Mouse (Mus musculus) intestine, embryonic 16.5 days (tissue): ENCODE measurements around the gene Tnfrsf1a. TPM values are rescaled to one million over a fixed set of nuclear protein-coding genes. Genes with fewer than 3 reads are reported as not detected.
"Not testable (repeated sequence)": the region's sequence is repeated elsewhere in the genome, so short reads cannot be mapped to it uniquely, and the experiment has no call there.

Source experiments
- ATAC-seq: fragments of 200-750 bp; cut with Nextera tagmentation; 2 replicates; pipeline ENCODE4 v1.8.0; 2017; ENCODE audit warnings: moderate TSS enrichment, moderate library complexity
- H3K27ac ChIP-seq: fragments of 300-500 bp; sonication (generic); 2 replicates; pipeline ENCODE4 v1.5.1; 2014; ENCODE audit warnings: mild to moderate bottlenecking, low read length
- H3K27me3 ChIP-seq: fragments of 300-500 bp; sonication (generic); replicated peaks from 2 replicates; pipeline ENCODE4 v1.6.1; 2014; ENCODE audit warnings: low read length, control low read depth, mixed read lengths; ENCODE audit not compliant: control insufficient read depth, insufficient read depth
- H3K36me3 ChIP-seq: fragments of 300-500 bp; sonication (generic); 2 replicates; pipeline ENCODE4 v1.6.1; 2014; ENCODE audit warnings: low read length, control low read depth; ENCODE audit not compliant: control insufficient read depth, insufficient read depth
- H3K4me1 ChIP-seq: fragments of 300-500 bp; sonication (generic); 2 replicates; pipeline ENCODE4 v1.6.1; 2014; ENCODE audit warnings: low read length, control low read depth, mixed read lengths; ENCODE audit not compliant: control insufficient read depth, insufficient read depth
- H3K4me2 ChIP-seq: fragments of 300-500 bp; sonication (generic); 2 replicates; pipeline ENCODE4 v1.6.1; 2014; ENCODE audit warnings: low read depth, low read length, control low read depth
- H3K4me3 ChIP-seq: fragments of 300-500 bp; sonication (generic); 2 replicates; pipeline ENCODE4 v1.5.1; 2014; ENCODE audit warnings: mild to moderate bottlenecking, low read length
- H3K9ac ChIP-seq: fragments of 300-500 bp; sonication (generic); 2 replicates; pipeline ENCODE4 v1.6.1; 2014; ENCODE audit warnings: low read depth, low read length
- H3K9me3 ChIP-seq: fragments of 300-500 bp; sonication (generic); 2 replicates; pipeline ENCODE4 v1.6.1; 2016; ENCODE audit warnings: low read length, control low read depth; ENCODE audit not compliant: control insufficient read depth
- WGBS: fragments of 180-500 bp; shearing (Covaris S2); extraction: QIAGEN DNeasy Blood & Tissue Kit; methylation state at CpG from one replicate; pipeline ENCODE4 v1.1.7; 2014; 5-methylcytosine and 5-hydroxymethylcytosine counted together
- polyA plus RNA-seq: library from polyadenylated mRNA; unstranded; fragments of >200 nt; fragmentation: Nextera tagmentation; extraction: Ambion mirVana; gene quantifications from 2 replicates; pipeline ENCODE4 v1.2.1, GENCODE M21; 2015

Tnfrsf1a gene
- polyA plus RNA-seq = 90.0 and 95.3 TPM in 2 replicates

- Histone ChIP-seq H3K9ac (peak within 1 kb of the TSS; percentile 93), H3K4me2 (peak within 1 kb of the TSS; percentile 94), H3K9me3 (no peaks in the 10 kb centered on the region), H3K27ac (peak within 1 kb of the TSS; percentile 93), H3K4me1 (peaks cover 66% of the 10 kb centered on the region), H3K36me3 (no peaks in the 10 kb centered on the region), H3K4me3 (peak within 1 kb of the TSS; percentile 68), H3K27me3 (no peaks in the 10 kb centered on the region)
- ATAC-seq = peak; percentile 6
- 10% methylated on average over 22 of the region's 22 CpGs for whole genome bisulfite sequencing
Measured at GRCm38 (mm10) chr6:125348721-125349574, at the start of gene Tnfrsf1a. Tnfrsf1a (plus strand) TSS chr6:125349362.

GRCm38 (mm10) chr6:125300982-125301381 lies 48.2 kb upstream of the Tnfrsf1a start:
- H3K27me3 ChIP-seq = no peaks in the 10 kb centered on the region
- H3K4me2 ChIP-seq = no peak overlapping the region
- H3K4me3 ChIP-seq = no peak overlapping the region
- peaks cover 2% of the 10 kb centered on the region; the same call in 1 of the 2 replicates for H3K4me1 ChIP-seq
- ATAC-seq = 0 out of 2 replicates have a peak, but pooled peaks have one; percentile 10
- H3K9ac ChIP-seq = no peak overlapping the region
- 0 out of 2 replicates have a peak, but pooled peaks cover under 1% of the 10 kb centered on the region for H3K36me3 ChIP-seq
- no peak overlapping the region for H3K27ac ChIP-seq
- whole genome bisulfite sequencing = 59% methylated on average over 1 of the region's 1 CpGs
- peaks cover 4% of the 10 kb centered on the region for H3K9me3 ChIP-seq

DNA sequence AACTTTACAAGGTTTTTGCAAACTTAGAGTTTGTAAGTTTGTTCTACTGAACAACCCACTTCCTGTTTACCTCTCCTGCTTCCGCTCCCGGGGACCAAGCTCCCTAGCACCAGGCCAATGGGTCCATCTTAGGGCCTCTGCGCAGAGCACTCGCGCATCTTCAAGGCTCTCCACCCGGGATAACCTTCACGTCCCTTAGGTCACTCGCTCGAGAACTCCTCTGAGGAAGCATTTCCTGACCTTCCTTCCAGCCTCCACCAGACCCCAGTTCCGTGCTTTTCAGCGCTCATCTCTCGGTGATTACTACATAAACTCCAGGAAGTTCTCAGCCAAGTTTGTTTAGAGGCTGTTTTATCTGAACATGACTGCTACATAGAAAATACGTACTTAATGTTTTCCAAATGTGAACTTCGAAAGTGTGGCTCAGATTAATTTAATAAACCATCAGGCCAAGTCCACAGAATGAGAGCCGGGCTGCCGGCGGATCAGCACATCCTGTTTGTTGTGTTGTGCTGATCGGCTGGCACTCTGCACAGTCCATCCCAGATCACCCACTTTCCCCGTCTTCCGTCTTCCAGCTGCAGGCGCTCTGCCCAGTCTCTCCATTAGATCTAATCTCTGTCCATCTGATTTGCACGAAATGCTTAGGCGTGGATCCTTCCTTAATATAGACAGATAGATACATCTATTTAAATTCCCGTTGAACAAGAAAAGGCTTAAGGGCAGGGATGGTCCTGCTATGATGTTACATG lies 46.8 kb upstream of the Tnfrsf1a start:
- Histone ChIP-seq H3K27ac (peak overlapping the region; percentile 50; the same call in 1 of the 2 replicates), H3K4me2 (no peak overlapping the region), H3K4me3 (no peak overlapping the region), H3K9me3 (peaks cover 4% of the 10 kb centered on the region), H3K36me3 (peaks cover 14% of the 10 kb centered on the region), H3K9ac (no peak overlapping the region), H3K4me1 (no peaks in the 10 kb centered on the region), H3K27me3 (no peaks in the 10 kb centered on the region)
- ATAC-seq = no peak
- 78% methylated on average over 24 of the region's 24 CpGs for WGBS

DNA sequence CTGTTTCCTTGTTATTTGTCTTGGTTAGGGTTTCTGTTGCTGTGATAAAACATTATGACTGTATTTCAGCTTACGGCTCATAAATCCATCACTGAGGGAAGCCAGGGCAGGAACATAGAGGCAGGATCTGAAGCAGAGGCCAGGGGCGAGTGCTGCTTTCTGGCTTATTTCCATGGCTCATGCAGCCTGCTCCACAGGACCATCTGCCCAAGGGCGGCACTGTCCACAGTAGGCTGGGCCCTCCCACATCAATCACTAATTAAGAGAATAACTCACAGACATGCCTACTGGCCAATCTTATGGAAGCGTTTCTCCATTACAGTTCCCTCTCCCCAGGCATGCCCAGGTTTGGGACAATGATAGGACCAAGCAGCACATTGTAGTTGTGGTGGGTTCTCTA lies 45.9 kb upstream of the Tnfrsf1a start:
- H3K9ac ChIP-seq = no peak overlapping the region
- no peak overlapping the region for H3K4me2 ChIP-seq
- no peak overlapping the region for H3K27ac ChIP-seq
- H3K27me3 ChIP-seq = no peaks in the 10 kb centered on the region
- peaks cover 4% of the 10 kb centered on the region for H3K9me3 ChIP-seq
- ATAC-seq = no peak
- H3K36me3 ChIP-seq = peaks cover 14% of the 10 kb centered on the region
- no peak overlapping the region for H3K4me3 ChIP-seq
- 77% methylated on average over 4 of the region's 4 CpGs for WGBS
- no peaks in the 10 kb centered on the region for H3K4me1 ChIP-seq

DNA sequence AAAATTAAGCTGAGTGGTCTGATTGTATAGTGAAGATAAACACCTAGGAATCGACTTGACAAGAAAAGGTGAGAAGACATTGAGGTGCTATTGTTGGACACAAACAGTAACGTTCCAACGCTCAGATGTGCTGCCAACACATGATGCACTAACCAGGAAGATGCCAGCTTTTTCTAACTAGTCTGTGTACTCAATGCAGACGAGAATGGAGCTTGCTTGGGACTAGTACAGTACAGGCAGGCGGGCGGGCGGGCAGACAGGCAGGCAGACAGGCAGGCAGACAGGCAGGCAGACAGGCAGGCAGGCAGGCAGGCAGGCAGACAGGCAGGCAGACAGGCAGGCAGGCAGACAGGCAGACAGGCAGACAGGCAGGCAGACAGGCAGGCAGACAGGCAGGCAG lies 44.8 kb upstream of the Tnfrsf1a start:
- H3K9ac ChIP-seq, H3K4me3 ChIP-seq, H3K9me3 ChIP-seq, ATAC-seq, H3K4me2 ChIP-seq, H3K27me3 ChIP-seq, H3K27ac ChIP-seq, H3K4me1 ChIP-seq: not testable (repeated sequence)
- H3K36me3 ChIP-seq = peaks cover 20% of the 10 kb centered on the region
- WGBS = 90% methylated on average over 7 of the region's 7 CpGs

GRCm38 (mm10) chr6:125305465-125305864 lies 43.7 kb upstream of the Tnfrsf1a start:
- Histone ChIP-seq H3K27me3 (no peaks in the 10 kb centered on the region), H3K9me3 (no peaks in the 10 kb centered on the region), H3K4me1 (no peaks in the 10 kb centered on the region), H3K27ac (0 out of 2 replicates have a peak overlapping the region, but pooled peaks have one; percentile 10), H3K4me2 (no peak overlapping the region), H3K9ac (no peak overlapping the region), H3K36me3 (peaks cover 20% of the 10 kb centered on the region), H3K4me3 (no peak overlapping the region)
- WGBS = 64% methylated on average over 6 of the region's 6 CpGs
- ATAC-seq = no peak

DNA sequence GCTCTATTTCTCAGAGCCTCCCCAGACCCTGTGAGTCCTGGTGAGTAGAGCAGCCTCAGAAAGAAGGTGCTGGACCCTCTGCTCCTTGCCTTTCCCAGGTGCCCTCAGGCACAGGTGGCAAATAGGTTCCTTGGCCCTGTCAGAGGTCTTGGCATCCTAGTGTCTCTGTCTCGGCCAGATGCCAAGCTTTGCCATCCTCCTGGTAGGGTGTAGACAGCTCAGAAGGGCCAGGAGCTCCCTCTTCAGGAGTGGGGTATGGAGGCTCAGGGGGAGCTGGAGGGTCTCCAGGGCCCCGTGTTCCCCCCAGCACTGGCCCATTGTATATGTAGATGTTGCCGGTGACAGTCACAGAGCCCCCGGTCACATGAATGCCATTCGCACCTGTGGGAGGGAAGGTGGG lies 42.1 kb upstream of the Tnfrsf1a start:
- Histone ChIP-seq H3K36me3 (peaks cover 25% of the 10 kb centered on the region), H3K4me3 (no peak overlapping the region), H3K9me3 (no peaks in the 10 kb centered on the region), H3K9ac (no peak overlapping the region), H3K27me3 (no peaks in the 10 kb centered on the region), H3K27ac (no peak overlapping the region), H3K4me2 (no peak overlapping the region), H3K4me1 (peaks cover 10% of the 10 kb centered on the region)
- ATAC-seq = no peak
- 92% methylated on average over 5 of the region's 5 CpGs for WGBS

GRCm38 (mm10) chr6:125308921-125309320 lies 40.2 kb upstream of the Tnfrsf1a start:
- WGBS = 25% methylated on average over 13 of the region's 13 CpGs
- no peak overlapping the region for H3K4me2 ChIP-seq
- H3K27me3 ChIP-seq = no peaks in the 10 kb centered on the region
- no peak overlapping the region for H3K4me3 ChIP-seq
- peaks cover 27% of the 10 kb centered on the region for H3K36me3 ChIP-seq
- H3K4me1 ChIP-seq = peaks cover 18% of the 10 kb centered on the region
- no peaks in the 10 kb centered on the region for H3K9me3 ChIP-seq
- no peak overlapping the region for H3K27ac ChIP-seq
- no peak overlapping the region for H3K9ac ChIP-seq
- no peak for ATAC-seq

GRCm38 (mm10) chr6:125309406-125309805 lies 39.8 kb upstream of the Tnfrsf1a start:
- Histone ChIP-seq H3K36me3 (peaks cover 27% of the 10 kb centered on the region), H3K27ac (no peak overlapping the region), H3K27me3 (no peaks in the 10 kb centered on the region), H3K4me2 (no peak overlapping the region), H3K4me3 (no peak overlapping the region), H3K9ac (no peak overlapping the region), H3K9me3 (no peaks in the 10 kb centered on the region), H3K4me1 (peaks cover 23% of the 10 kb centered on the region)
- 53% methylated on average over 5 of the region's 5 CpGs for WGBS
- no peak for ATAC-seq
